Mouse (Mus musculus) stomach, embryonic 16.5 days (tissue): Measurements from ENCODE around the gene Coa6. TPM values are rescaled to one million over a fixed set of nuclear protein-coding genes. Genes with fewer than 3 reads are reported as not detected.
A peak's percentile ranks its signal among the peaks of the same experiment; 100 is the strongest.

Source experiments
- ATAC-seq: fragments of 200-750 bp; cut with Nextera tagmentation; 2 replicates; pipeline ENCODE4 v1.8.0; 2017; ENCODE audit warnings: moderate number of reproducible peaks, moderate TSS enrichment; ENCODE audit not compliant: insufficient read depth, low FRiP score
- H3K27ac ChIP-seq: fragments of 300-500 bp; sonication (generic); 2 replicates; pipeline ENCODE4 v1.5.1; 2014; ENCODE audit warnings: low read length
- H3K27me3 ChIP-seq: fragments of 300-500 bp; sonication (generic); 2 replicates; pipeline ENCODE4 v1.6.1; 2014; ENCODE audit warnings: low read length, control low read depth, mixed read lengths; ENCODE audit not compliant: control insufficient read depth, insufficient read depth
- H3K36me3 ChIP-seq: fragments of 300-500 bp; sonication (generic); 2 replicates; pipeline ENCODE4 v1.6.1; 2014; ENCODE audit warnings: low read length; ENCODE audit not compliant: control insufficient read depth, insufficient read depth
- H3K4me1 ChIP-seq: fragments of 300-500 bp; sonication (generic); 2 replicates; pipeline ENCODE4 v1.6.1; 2014; ENCODE audit warnings: low read length, control low read depth, mixed read lengths; ENCODE audit not compliant: control insufficient read depth, insufficient read depth
- H3K4me2 ChIP-seq: fragments of 300-500 bp; sonication (generic); 2 replicates; pipeline ENCODE4 v1.6.1; 2014; ENCODE audit warnings: low read depth, low read length, mixed read lengths
- H3K4me3 ChIP-seq: fragments of 300-500 bp; sonication (generic); replicated peaks from 2 replicates; pipeline ENCODE4 v1.5.1; 2014; ENCODE audit warnings: mild to moderate bottlenecking, low read length
- H3K9ac ChIP-seq: fragments of 300-500 bp; sonication (generic); 2 replicates; pipeline ENCODE4 v1.6.1; 2014; ENCODE audit warnings: low read length
- H3K9me3 ChIP-seq: fragments of 300-500 bp; sonication (generic); replicated peaks from 2 replicates; pipeline ENCODE4 v1.6.1; 2016; ENCODE audit warnings: low read length, control low read depth; ENCODE audit not compliant: control insufficient read depth
- WGBS: fragments of 180-500 bp; shearing (Covaris S2); extraction: QIAGEN DNeasy Blood & Tissue Kit; methylation state at CpG from one replicate; pipeline ENCODE4 v1.1.7; 2014; 5-methylcytosine and 5-hydroxymethylcytosine counted together
- polyA plus RNA-seq: library from polyadenylated mRNA; unstranded; fragments of >200 nt; fragmentation: Nextera tagmentation; extraction: Ambion mirVana; gene quantifications from 2 replicates; pipeline ENCODE4 v1.2.1, GENCODE M21; 2015

The Coa6 gene
- polyA plus RNA-seq, 1 experiment from 2014 or later, result 56.7 TPM

DNA sequence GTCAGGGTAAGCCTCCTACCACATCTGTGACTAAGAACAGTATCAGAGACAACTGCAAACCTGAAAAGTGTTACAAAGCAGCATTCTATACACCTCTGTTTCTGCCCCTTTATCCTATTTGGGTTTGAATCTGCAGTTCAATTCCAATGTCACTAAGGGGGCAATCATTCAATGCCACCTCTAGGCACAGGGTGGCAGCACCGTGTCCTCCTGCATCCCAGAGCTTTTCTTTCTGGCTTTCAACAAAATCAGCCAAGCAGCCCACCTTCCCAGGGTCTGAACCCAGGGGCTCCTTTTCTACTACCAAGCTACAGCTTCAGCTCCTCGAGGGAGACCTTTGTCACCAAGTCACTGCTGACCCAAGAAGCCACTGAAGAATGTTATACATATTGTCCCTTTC is 16.6 kb downstream of the Coa6 start:
- Histone ChIP-seq H3K36me3 (peaks cover 4% of the 10 kb centered on the region; the same call in 1 of the 2 replicates), H3K27me3 (no peaks in the 10 kb centered on the region), H3K4me2 (no peak overlapping the region), H3K9ac (no peak overlapping the region), H3K9me3 (no peaks in the 10 kb centered on the region), H3K4me1 (no peaks in the 10 kb centered on the region), H3K4me3 (no peak overlapping the region), H3K27ac (no peak overlapping the region)
- WGBS, result 65% methylated on average over 2 of the region's 2 CpGs
- no peak for ATAC-seq

DNA sequence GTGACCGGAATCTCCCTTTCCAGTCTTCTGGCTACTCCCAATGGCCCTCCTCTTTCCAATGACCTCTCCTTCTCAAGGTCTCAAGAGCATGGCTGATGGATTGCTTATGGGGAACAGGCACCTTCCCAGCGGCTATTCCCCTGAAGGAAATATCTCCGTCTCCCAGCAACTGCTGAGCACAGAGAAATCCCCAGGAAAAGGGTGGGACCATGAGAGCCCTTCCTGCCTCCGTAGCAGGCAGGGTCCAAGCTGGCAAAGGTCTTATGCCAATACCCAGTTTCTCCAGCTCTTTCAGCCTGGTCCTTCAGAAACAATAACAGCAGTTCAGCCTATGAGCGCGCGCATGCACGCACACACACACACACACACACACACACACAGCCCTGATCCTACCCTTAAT is 28.8 kb downstream of the Coa6 start:
- peaks cover 18% of the 10 kb centered on the region for H3K36me3 ChIP-seq
- no peak overlapping the region for H3K4me2 ChIP-seq
- WGBS, result 83% methylated on average over 8 of the region's 8 CpGs
- H3K9me3 ChIP-seq, result no peaks in the 10 kb centered on the region
- no peak overlapping the region for H3K9ac ChIP-seq
- H3K27ac ChIP-seq, result no peak overlapping the region
- H3K4me3 ChIP-seq, result no peak overlapping the region
- no peak for ATAC-seq
- no peaks in the 10 kb centered on the region for H3K27me3 ChIP-seq
- H3K4me1 ChIP-seq, result no peaks in the 10 kb centered on the region

DNA sequence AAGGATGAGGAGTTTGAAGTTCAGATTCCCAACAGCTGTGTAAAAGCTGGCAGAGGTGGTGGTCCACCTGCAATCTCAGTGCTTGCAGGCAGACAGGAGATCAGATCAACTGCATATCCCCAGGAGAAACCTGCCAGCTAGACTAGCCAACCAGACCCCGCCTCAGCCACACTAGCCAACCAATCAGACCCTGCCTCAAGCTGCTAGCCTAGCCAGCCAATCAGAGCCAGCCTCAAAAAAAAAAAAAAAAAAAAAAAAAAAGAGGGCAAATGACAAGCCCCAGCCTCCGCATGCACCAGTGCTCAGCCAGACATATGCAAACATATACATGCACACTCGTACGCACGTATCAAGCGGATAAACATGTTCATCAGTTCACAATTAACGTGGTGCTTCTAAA is 33.1 kb downstream of the Coa6 start:
- H3K4me3 ChIP-seq, result no peak overlapping the region
- ATAC-seq, result no peak
- WGBS, result 76% methylated on average over 7 of the region's 7 CpGs

DNA sequence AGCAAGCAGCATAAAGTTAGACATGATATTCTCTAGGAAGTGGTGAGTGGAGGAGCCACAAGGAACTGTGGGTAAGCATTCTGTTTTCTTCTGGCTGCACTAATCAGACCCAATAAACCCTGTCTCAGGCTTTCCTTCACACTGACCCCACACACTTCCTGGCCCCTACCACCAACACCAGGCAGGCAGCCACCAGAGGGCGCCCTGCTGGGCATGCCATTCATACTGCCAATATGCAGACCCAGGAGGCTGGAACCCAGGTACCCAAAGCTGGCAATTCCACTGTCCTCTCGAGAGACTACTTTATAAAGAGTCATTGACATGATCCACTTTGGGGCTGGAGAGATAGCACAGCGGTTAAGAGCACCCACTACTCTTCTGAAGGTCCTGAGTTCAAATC is 38.0 kb downstream of the Coa6 start:
- WGBS, result 57% methylated on average over 3 of the region's 3 CpGs

More for the DNA sequence above, 33.1 kb downstream of the Coa6 start:
- no peak overlapping the region for H3K9ac ChIP-seq
- no peaks in the 10 kb centered on the region for H3K4me1 ChIP-seq
- no peak overlapping the region for H3K4me2 ChIP-seq
- H3K36me3 ChIP-seq, result peaks cover 23% of the 10 kb centered on the region
- no peaks in the 10 kb centered on the region for H3K27me3 ChIP-seq
- no peak overlapping the region for H3K27ac ChIP-seq
- H3K9me3 ChIP-seq, result no peaks in the 10 kb centered on the region

DNA sequence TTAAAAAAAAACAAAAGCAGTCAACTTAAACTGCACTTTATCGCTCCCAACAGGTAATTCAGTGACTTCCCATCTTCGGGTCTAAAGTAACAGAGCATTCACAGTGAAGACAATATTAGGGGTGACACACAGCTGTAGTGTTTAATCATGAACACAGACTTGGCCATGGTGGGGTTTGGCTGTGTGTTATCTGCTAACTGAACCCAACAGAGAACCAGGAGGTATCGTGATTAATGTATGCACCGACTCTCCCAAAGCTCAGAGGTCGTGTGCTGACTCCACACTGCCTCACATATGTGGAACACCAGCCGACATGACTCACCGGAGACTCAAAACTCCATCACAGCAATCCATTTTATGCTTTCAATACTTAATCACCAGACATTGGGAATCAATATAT is 39.4 kb downstream of the Coa6 start:
- no peak overlapping the region for H3K27ac ChIP-seq
- no peak for ATAC-seq
- no peak overlapping the region for H3K9ac ChIP-seq
- H3K27me3 ChIP-seq, result no peaks in the 10 kb centered on the region
- H3K4me2 ChIP-seq, result no peak overlapping the region
- H3K9me3 ChIP-seq, result no peaks in the 10 kb centered on the region
- WGBS, result 71% methylated on average over 7 of the region's 7 CpGs
- no peak overlapping the region for H3K4me3 ChIP-seq
- H3K36me3 ChIP-seq, result peaks cover 10% of the 10 kb centered on the region; the same call in 1 of the 2 replicates
- no peaks in the 10 kb centered on the region for H3K4me1 ChIP-seq

More for the DNA sequence above, 38.0 kb downstream of the Coa6 start:
- no peaks in the 10 kb centered on the region for H3K4me1 ChIP-seq
- no peak overlapping the region for H3K4me2 ChIP-seq
- no peaks in the 10 kb centered on the region for H3K27me3 ChIP-seq
- H3K9me3 ChIP-seq, result no peaks in the 10 kb centered on the region
- no peak overlapping the region for H3K27ac ChIP-seq
- H3K36me3 ChIP-seq, result peaks cover 6% of the 10 kb centered on the region; the same call in 1 of the 2 replicates
- no peak overlapping the region for H3K4me3 ChIP-seq
- ATAC-seq, result no peak
- H3K9ac ChIP-seq, result no peak overlapping the region

DNA sequence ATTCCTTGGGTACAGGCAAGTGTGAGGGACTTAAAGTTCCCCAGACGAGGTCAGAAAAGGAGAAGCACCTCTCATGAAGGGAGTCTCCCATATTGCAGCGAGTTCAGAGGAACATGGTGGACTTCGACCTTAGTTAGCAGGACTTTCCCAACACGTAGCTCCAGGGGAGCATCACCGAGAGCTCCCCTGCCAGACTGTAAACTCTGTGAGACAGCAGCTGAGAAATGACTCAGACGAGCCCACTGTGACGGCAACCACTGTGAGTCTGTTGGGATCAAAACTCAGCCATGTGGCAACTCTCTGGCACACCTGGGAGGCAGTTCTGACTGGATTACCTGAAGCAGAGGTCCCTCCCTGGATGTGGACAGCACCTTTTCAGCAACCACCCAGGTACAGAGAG is 41.8 kb downstream of the Coa6 start:
- Histone ChIP-seq H3K27ac (no peak overlapping the region), H3K4me3 (no peak overlapping the region), H3K27me3 (no peaks in the 10 kb centered on the region), H3K4me1 (no peaks in the 10 kb centered on the region), H3K9me3 (no peaks in the 10 kb centered on the region), H3K36me3 (0 out of 2 replicates have a peak, but pooled peaks cover 13% of the 10 kb centered on the region), H3K4me2 (no peak overlapping the region), H3K9ac (no peak overlapping the region)
- no peak for ATAC-seq
- WGBS, result 80% methylated on average over 7 of the region's 7 CpGs

DNA sequence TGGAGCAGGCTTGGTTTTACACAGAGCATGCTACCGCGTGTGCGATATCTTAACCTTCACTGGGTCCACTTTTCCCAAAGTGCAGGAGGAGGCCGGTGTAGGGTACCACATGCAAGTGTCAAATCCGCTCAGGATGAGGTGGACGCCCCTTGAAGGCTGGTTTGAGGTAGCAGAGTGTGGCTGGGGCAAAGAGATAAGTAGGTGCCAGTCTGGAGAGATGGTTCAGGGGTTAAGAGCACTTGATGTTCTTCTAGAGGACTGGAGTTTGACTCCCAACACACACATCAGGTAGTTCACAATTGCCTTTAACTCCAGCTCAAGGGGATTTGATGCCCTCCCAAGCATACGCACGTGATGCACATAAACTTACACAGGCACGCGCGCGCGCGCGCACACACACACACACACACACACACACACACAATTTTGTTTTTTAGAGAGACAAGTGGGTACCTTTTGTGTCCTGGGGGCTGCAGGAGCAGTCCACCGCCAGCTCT is 51.5 kb downstream of the Coa6 start:
- Histone ChIP-seq H3K9me3 (no peaks in the 10 kb centered on the region), H3K4me2 (peak overlapping the region; percentile 79), H3K27me3 (no peaks in the 10 kb centered on the region), H3K4me3 (peak overlapping the region; percentile 77), H3K36me3 (0 out of 2 replicates have a peak, but pooled peaks cover 6% of the 10 kb centered on the region), H3K9ac (peak overlapping the region; percentile 84), H3K4me1 (peaks cover 8% of the 10 kb centered on the region; the same call in 1 of the 2 replicates), H3K27ac (peak overlapping the region; percentile 86; the same call in 1 of the 2 replicates)
- WGBS, result 11% methylated on average over 16 of the region's 16 CpGs
- ATAC-seq, result no peak

DNA sequence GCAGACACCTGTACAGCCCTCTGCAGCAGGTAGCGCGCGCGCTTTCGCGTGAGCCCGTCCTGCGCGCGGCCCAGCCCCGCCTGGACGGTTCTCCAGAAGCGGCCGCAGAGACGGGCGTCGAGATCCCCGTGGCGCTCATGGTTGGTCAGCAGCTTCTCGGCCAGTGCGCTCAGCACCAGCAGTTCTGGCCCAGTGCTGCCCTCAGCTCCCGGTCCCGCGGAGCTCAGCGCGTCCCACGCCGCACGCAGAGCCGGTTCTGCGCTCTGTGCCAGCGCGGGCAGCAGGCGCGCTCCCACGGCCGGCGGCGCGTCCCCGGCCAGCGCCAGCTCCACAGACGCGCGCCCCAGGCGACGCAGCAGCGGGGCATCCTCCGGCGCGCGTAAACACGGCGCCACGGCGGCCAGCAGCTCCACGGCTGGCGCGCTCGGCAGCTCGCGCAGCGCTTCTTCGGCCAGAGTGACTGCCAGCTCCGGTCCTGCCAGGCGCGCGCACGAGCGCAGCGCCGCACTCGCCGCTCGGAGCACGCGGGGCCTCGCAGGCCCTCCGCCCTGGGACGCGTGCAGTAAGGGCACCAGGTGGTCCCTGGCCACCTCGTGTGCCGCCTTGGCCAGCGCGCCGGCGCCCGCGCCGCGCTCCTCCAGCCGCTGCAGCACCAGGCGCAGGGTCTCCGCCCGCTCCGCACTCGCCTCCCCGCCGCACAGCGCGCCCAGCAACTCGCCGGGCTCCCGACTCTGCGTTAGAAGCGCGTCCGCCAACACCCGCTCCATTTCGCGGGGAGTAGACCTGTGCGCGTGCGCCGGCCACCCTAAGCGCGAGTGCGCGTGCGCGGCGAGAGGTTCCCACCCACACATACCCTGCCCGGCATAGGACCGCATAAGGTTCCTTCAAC is 52.2 kb downstream of the Coa6 start, which contains the start of gene Tarbp1:
Gene Tarbp1, minus strand, starts transcription at position 767 of the 889 bp plus-strand sequence.
- Histone ChIP-seq H3K9me3 (no peaks in the 10 kb centered on the region), H3K9ac (peak within 1 kb of the TSS; percentile 84), H3K27ac (peak within 1 kb of the TSS; percentile 86), H3K27me3 (no peaks in the 10 kb centered on the region), H3K4me3 (peak within 1 kb of the TSS; percentile 77), H3K36me3 (0 out of 2 replicates have a peak, but pooled peaks cover 6% of the 10 kb centered on the region), H3K4me1 (peaks cover 8% of the 10 kb centered on the region; the same call in 1 of the 2 replicates), H3K4me2 (peak within 1 kb of the TSS; percentile 79)
- WGBS, result under 1% methylated on average over 124 of the region's 124 CpGs
- ATAC-seq, result peak; percentile 94
